Mouse (Mus musculus): Measurements from ENCODE around the gene Atp6v0e2.

Atp6v0e2 gene

GRCm38 (mm10) chr6:48540721-48541120, 3.3 kb downstream of the Atp6v0e2 start:
- DNase-seq, result no peak

GRCm38 (mm10) chr6:48541560-48542450, 4.4 kb downstream of the Atp6v0e2 start:
- peak; percentile 68 for DNase-seq

GRCm38 (mm10) chr6:48542631-48543030, 5.2 kb downstream of the Atp6v0e2 start:
- no peak for DNase-seq

GRCm38 (mm10) chr6:48545251-48545650, 7.8 kb downstream of the Atp6v0e2 start:
- no peak for DNase-seq

- peak; percentile 63 for DNase-seq
These were observed 8.9 kb downstream of the Atp6v0e2 start for GRCm38 (mm10) chr6:48546271-48546670.

- no peak for DNase-seq
These were observed 9.4 kb downstream of the Atp6v0e2 start for GRCm38 (mm10) chr6:48546858-48547257.

GRCm38 (mm10) chr6:48548314-48548713, 10.9 kb downstream of the Atp6v0e2 start:
- no peak for DNase-seq

- DNase-seq, result peak; percentile 50
These were observed 15.5 kb downstream of the Atp6v0e2 start for GRCm38 (mm10) chr6:48552918-48553317.

- no peak for DNase-seq
These were observed 16.4 kb downstream of the Atp6v0e2 start for GRCm38 (mm10) chr6:48553819-48554218.

GRCm38 (mm10) chr6:48554280-48555103, 17.1 kb downstream of the Atp6v0e2 start, which contains the start of gene Lrrc61:
Lrrc61 (plus strand) TSS chr6:48554796.
- DNase-seq, result peak; percentile 98

- peak; percentile 84 for DNase-seq
These were observed 17.9 kb downstream of the Atp6v0e2 start for GRCm38 (mm10) chr6:48555104-48555890.

- DNase-seq, result no peak
These were observed 18.5 kb downstream of the Atp6v0e2 start for GRCm38 (mm10) chr6:48555956-48556355.

- DNase-seq, result peak; percentile 59
These were observed 28.4 kb downstream of the Atp6v0e2 start for GRCm38 (mm10) chr6:48565693-48566310.

GRCm38 (mm10) chr6:48566312-48566711, 28.9 kb downstream of the Atp6v0e2 start:
- peak; percentile 91 for DNase-seq

- peak; percentile 85 for DNase-seq
These were observed 30.9 kb downstream of the Atp6v0e2 start for GRCm38 (mm10) chr6:48568036-48568984.

GRCm38 (mm10) chr6:48569065-48569807, 31.8 kb downstream of the Atp6v0e2 start:
- peak; percentile 75 for DNase-seq

GRCm38 (mm10) chr6:48572014-48572413, 34.6 kb downstream of the Atp6v0e2 start:
- no peak for DNase-seq

- DNase-seq, result peak; percentile 80
These were observed 35.2 kb downstream of the Atp6v0e2 start, which contains the start of gene Rarres2 for GRCm38 (mm10) chr6:48572572-48573061. Rarres2 (minus strand) TSS chr6:48572789.

GRCm38 (mm10) chr6:48573280-48573679, 35.9 kb downstream of the Atp6v0e2 start:
- no peak for DNase-seq

GRCm38 (mm10) chr6:48573981-48574380, 36.6 kb downstream of the Atp6v0e2 start:
- no peak for DNase-seq

Data from kidney, adult 9 months (tissue).